Mouse (Mus musculus) liver, postnatal 0 days (tissue): ENCODE measurements around the gene Tgif2.
A peak's percentile ranks its signal among the peaks of the same experiment; 100 is the strongest.
"Not testable (repeated sequence)": the region's sequence is repeated elsewhere in the genome, so short reads cannot be mapped to it uniquely, and the experiment has no call there.

Source experiments
- CTCF ChIP-seq: sonication (generic); IDR thresholded peaks from 2 replicates; pipeline ENCODE4 v1.5.1; 2016; ENCODE audit warnings: antibody characterized with exemption, low read depth
- EP300 ChIP-seq: IDR thresholded peaks from 2 replicates; pipeline ENCODE4 v1.6.1; 2016; ENCODE audit warnings: antibody characterized with exemption, low read depth, mild to moderate bottlenecking

DNA sequence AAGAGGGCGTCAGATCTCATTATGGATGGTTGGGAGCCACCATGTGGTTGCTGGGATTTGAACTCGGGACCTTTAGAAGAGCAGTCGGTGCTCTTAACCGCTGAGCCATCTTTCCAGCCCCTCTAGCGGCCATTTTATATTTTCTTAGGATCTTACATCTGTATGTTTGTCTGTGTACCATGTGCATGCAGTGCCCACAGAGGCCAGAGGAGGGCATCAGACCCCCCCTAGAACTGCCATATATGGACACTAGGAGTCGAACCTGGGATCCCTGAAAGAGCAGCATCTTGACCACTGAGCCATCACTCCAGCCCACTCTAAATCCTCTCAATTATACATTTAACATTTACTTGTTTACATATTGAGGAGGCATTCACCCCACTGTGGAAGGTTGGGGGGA, 14.7 kb upstream of the Tgif2 start:
- 0 out of 2 replicates have a peak, but pooled peaks have one; percentile 12 for TF ChIP-seq CTCF
- not testable (repeated sequence) for TF ChIP-seq EP300
